Mouse (Mus musculus) heart, embryonic 14.5 days (tissue): ENCODE results near the gene Numbl. TPM values are rescaled to one million over a fixed set of nuclear protein-coding genes. Genes with fewer than 3 reads are reported as not detected.

ENCODE experiments used
- ATAC-seq: fragments of 200-750 bp; cut with Nextera tagmentation; 2 replicates; pipeline ENCODE4 v1.8.0; 2017; ENCODE audit warnings: low read depth, moderate TSS enrichment; ENCODE audit not compliant: insufficient number of reproducible peaks, insufficient read depth, low FRiP score
- H3K27ac ChIP-seq, 2 experiments: fragments of 200-500 bp in 1 of 2; fragments of 300-500 bp in 1 of 2; sonication (generic) in 1 of 2; replicated peaks in 1 of 2; 2 replicates each; pipeline ENCODE4 v1.5.1; 2012 to 2014; ENCODE audit warnings: low read depth in 2 of 2, low read length in 2 of 2, control low read depth in 1 of 2, mild to moderate bottlenecking in 1 of 2, mixed read lengths in 1 of 2; ENCODE audit not compliant: control insufficient read depth in 1 of 2, insufficient read depth in 1 of 2
- H3K27me3 ChIP-seq: fragments of 300-500 bp; sonication (generic); 2 replicates; pipeline ENCODE4 v1.6.1; 2014; ENCODE audit warnings: mild to moderate bottlenecking, low read length, control low read depth; ENCODE audit not compliant: control insufficient read depth, insufficient read depth
- H3K36me3 ChIP-seq: fragments of 300-500 bp; sonication (generic); 2 replicates; pipeline ENCODE4 v1.6.1; 2014; ENCODE audit warnings: mild to moderate bottlenecking, control low read depth, low read length, mixed read lengths; ENCODE audit not compliant: control insufficient read depth, insufficient read depth
- H3K4me1 ChIP-seq, 2 experiments: fragments of 200-500 bp in 1 of 2; fragments of 300-500 bp in 1 of 2; sonication (generic) in 1 of 2; 2 replicates each; pipeline ENCODE4 v1.6.1; 2012 to 2014; ENCODE audit warnings: low read length in 2 of 2, control low read depth in 1 of 2, mixed read lengths in 1 of 2; ENCODE audit not compliant: control insufficient read depth in 2 of 2, insufficient read depth in 2 of 2
- H3K4me2 ChIP-seq: fragments of 300-500 bp; sonication (generic); 2 replicates; pipeline ENCODE4 v1.6.1; 2014; ENCODE audit warnings: mild to moderate bottlenecking, low read length
- H3K4me3 ChIP-seq, 2 experiments: fragments of 200-500 bp in 1 of 2; fragments of 300-500 bp in 1 of 2; sonication (generic) in 1 of 2; 2 replicates each; pipeline ENCODE4 v1.5.1; 2012 to 2014; ENCODE audit warnings: low read length in 2 of 2, mild to moderate bottlenecking in 2 of 2, control low read depth in 1 of 2, low read depth in 1 of 2, moderate library complexity in 1 of 2; ENCODE audit not compliant: control insufficient read depth in 1 of 2, insufficient read depth in 1 of 2
- H3K9ac ChIP-seq: fragments of 300-500 bp; sonication (generic); 2 replicates; pipeline ENCODE4 v1.6.1; 2014; ENCODE audit warnings: mild to moderate bottlenecking, low read length
- H3K9me3 ChIP-seq: fragments of 300-500 bp; sonication (generic); 2 replicates; pipeline ENCODE4 v1.6.1; 2016; ENCODE audit warnings: low read length, control low read depth; ENCODE audit not compliant: control insufficient read depth
- WGBS: fragments of 180-500 bp; shearing (Covaris S2); extraction: QIAGEN DNeasy Blood & Tissue Kit; methylation state at CpG from one replicate; pipeline ENCODE4 v1.1.7; 2014; 5-methylcytosine and 5-hydroxymethylcytosine counted together
- polyA plus RNA-seq: library from polyadenylated mRNA; unstranded; fragments of >200 nt; fragmentation: Nextera tagmentation; extraction: Ambion mirVana; gene quantifications from 2 replicates; pipeline ENCODE4 v1.2.1, GENCODE M21; 2014

Gene Numbl
- polyA plus RNA-seq, 1 experiment from 2014 or later, result 5.4 TPM

DNA sequence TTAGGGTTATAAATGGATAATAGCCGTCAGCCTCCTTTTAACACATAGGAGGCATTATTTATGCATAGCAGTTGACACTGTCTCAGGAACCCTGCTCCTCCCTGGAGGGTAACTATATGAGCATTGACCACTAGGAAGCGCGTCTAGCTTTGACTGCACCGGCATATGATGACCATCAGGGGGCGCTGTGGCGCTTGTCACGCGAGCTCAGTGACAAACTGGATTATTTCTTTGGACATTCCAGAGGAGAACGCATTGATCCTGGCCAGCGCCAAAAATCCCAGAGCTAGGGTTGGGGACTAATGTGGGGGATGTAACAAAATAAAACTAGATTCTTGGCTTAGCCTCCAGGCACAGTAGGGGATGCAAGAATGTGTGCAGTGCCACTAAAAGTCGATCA is 43.9 kb downstream of the Numbl start:
- H3K4me2 ChIP-seq, result no peak overlapping the region
- no peak overlapping the region for H3K27ac ChIP-seq
- 0 out of 2 replicates have a peak, but pooled peaks have one; percentile 14 for ATAC-seq
- H3K9me3 ChIP-seq, result 0 out of 2 replicates have a peak, but pooled peaks cover 3% of the 10 kb centered on the region
- peaks cover 17% of the 10 kb centered on the region for H3K27me3 ChIP-seq
- no peaks in the 10 kb centered on the region for H3K4me1 ChIP-seq
- H3K4me3 ChIP-seq, result no peak overlapping the region
- no peak overlapping the region for H3K9ac ChIP-seq
- H3K36me3 ChIP-seq, result peaks cover 17% of the 10 kb centered on the region; the same call in 1 of the 2 replicates
- 11% methylated on average over 11 of the region's 11 CpGs for WGBS

GRCm38 (mm10) chr7:27305091-27305730 is 47.0 kb downstream of the Numbl start:
- no peak overlapping the region for H3K4me2 ChIP-seq
- WGBS, result 78% methylated on average over 17 of the region's 17 CpGs
- peaks cover 26% of the 10 kb centered on the region for H3K27me3 ChIP-seq
- H3K27ac ChIP-seq, result no peak overlapping the region
- no peaks in the 10 kb centered on the region for H3K9me3 ChIP-seq
- no peak overlapping the region for H3K4me3 ChIP-seq
- no peak for ATAC-seq
- peaks cover 22% of the 10 kb centered on the region; the same call in 1 of the 2 replicates for H3K36me3 ChIP-seq
- peaks cover 5 to 9% of the 10 kb centered on the region in 2 experiments; a peak in 3 of 4 replicates for H3K4me1 ChIP-seq
- H3K9ac ChIP-seq, result no peak overlapping the region

DNA sequence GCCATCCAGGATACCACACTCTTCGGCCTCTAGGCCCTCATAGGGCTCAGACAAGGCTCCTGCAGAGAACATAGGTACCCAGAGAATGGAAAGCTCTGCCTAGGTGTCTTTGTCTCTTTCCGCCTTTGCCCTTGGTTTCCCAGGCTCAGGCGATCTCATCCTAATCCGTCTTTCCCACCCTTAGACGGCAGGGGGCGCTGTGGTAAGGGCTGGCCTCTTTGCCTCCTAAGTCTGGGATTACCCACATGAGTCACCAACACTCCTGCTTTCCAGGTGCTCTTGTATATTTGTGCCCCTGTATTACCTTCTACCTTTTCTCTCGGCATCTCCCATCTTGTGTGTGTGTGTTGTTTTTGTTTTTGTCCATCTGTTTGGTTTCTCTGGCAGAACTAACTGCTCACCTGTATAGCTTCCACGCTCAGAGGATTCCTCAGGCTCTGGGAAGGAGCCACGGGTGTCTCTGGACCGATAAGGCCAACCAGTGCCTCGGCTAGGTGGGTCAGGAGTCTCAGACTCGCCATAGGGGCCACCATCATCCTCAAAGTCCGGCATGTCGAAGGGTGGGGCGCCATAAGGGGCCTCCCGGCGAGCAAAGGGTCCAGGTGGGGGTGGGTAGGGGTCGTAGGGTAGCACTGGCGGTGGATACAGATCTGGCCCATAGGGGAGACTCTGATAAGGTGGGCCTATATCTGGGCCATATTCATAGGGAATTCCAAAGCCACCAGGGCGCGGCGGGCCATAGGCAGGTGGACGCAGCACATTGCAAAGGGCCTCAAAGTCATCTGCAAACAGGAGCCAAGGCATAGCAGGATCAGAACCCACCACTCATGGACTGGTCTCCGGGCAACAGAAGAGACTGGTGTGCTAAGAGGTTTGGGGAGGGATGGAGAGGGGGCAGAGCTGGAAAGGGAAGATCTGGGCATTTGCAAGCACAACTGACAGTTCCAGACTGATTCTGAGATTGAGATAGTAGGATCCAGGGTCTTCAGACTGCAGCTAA is 48.2 kb downstream of the Numbl start:
- peaks cover 8 to 19% of the 10 kb centered on the region in 2 experiments for H3K4me1 ChIP-seq
- H3K9me3 ChIP-seq, result no peaks in the 10 kb centered on the region
- 72% methylated on average over 24 of the region's 24 CpGs for WGBS
- no peak overlapping the region for H3K4me3 ChIP-seq
- H3K4me2 ChIP-seq, result no peak overlapping the region
- H3K27me3 ChIP-seq, result peaks cover 26% of the 10 kb centered on the region
- no peak for ATAC-seq
- H3K36me3 ChIP-seq, result peaks cover 22% of the 10 kb centered on the region; the same call in 1 of the 2 replicates
- no peak overlapping the region for H3K9ac ChIP-seq
- no peak overlapping the region for H3K27ac ChIP-seq

GRCm38 (mm10) chr7:27307551-27307950 is 49.3 kb downstream of the Numbl start:
- ATAC-seq, result no peak
- H3K36me3 ChIP-seq, result peaks cover 22% of the 10 kb centered on the region; the same call in 1 of the 2 replicates
- WGBS, result 60% methylated on average over 9 of the region's 9 CpGs

DNA sequence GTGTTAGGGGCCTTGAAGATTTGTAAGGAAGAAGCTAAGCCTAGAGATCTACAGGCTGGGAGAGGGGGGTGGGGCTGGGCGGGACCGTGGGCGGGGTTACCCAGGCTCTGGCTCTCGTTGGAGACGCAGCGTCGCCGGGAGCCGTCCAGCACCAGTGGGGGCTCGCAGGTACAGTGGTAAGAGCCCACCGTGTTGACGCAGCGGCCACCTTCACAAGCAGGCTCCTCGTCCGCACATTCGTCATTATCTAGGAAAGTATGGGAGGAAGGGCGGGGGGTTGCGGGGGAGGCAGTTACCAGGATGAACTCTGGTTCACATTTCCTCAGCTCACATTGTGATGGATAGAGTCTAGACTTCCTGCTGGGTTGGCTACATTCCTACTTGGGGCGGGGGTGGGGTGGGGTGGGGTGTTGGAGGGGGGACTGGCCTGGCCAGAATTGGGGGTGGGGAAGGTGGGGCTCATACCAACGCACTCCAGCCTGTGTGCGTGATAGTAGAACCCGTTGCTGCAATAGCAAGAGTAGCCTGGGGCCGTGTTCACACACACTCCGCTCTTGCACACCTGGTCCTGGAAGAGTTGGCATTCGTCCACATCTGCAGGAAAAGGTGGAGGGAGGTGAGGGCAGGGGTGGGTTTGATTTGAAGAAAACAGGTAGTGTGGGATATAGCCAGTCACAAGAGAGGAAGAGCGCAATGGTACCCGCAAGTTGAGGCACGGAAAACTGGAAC is 50.8 kb downstream of the Numbl start:
- WGBS, result 10% methylated on average over 28 of the region's 28 CpGs
- Histone ChIP-seq H3K4me2 (peak overlapping the region; percentile 62), H3K9me3 (peaks cover 10% of the 10 kb centered on the region; the same call in 1 of the 2 replicates), H3K4me1 (peaks cover 8 to 19% of the 10 kb centered on the region in 2 experiments), H3K36me3 (peaks cover 33% of the 10 kb centered on the region), H3K4me3 (peak overlapping the region; percentile 25 to 29; a peak in 3 of 4 replicates), H3K9ac (no peak overlapping the region), H3K27ac (no peak overlapping the region), H3K27me3 (peaks cover 23% of the 10 kb centered on the region)
- ATAC-seq, result no peak

More at GRCm38 (mm10) chr7:27307551-27307950, 49.3 kb downstream of the Numbl start:
- Histone ChIP-seq H3K4me3 (no peak overlapping the region), H3K27me3 (peaks cover 23% of the 10 kb centered on the region), H3K9ac (no peak overlapping the region), H3K27ac (no peak overlapping the region), H3K9me3 (no peaks in the 10 kb centered on the region), H3K4me1 (peaks cover 8 to 19% of the 10 kb centered on the region in 2 experiments), H3K4me2 (no peak overlapping the region)

- peaks cover 8 to 19% of the 10 kb centered on the region in 2 experiments for H3K4me1 ChIP-seq
- no peak overlapping the region for H3K9ac ChIP-seq
- H3K4me2 ChIP-seq, result peak overlapping the region; percentile 66
- no peak for ATAC-seq
- peaks cover 16% of the 10 kb centered on the region; the same call in 1 of the 2 replicates for H3K9me3 ChIP-seq
- peaks cover 19% of the 10 kb centered on the region for H3K27me3 ChIP-seq
- H3K27ac ChIP-seq, result no peak overlapping the region
- peaks cover 35% of the 10 kb centered on the region for H3K36me3 ChIP-seq
- H3K4me3 ChIP-seq, result no peak overlapping the region
- WGBS, result 30% methylated on average over 3 of the region's 3 CpGs
These were observed 51.6 kb downstream of the Numbl start for GRCm38 (mm10) chr7:27309832-27310231.

GRCm38 (mm10) chr7:27310306-27310705 is 52.1 kb downstream of the Numbl start:
- peaks cover 16% of the 10 kb centered on the region; the same call in 1 of the 2 replicates for H3K9me3 ChIP-seq
- 6% methylated on average over 17 of the region's 17 CpGs for WGBS
- peaks cover 8 to 19% of the 10 kb centered on the region in 2 experiments for H3K4me1 ChIP-seq
- peak overlapping the region; percentile 23 to 25 for H3K4me3 ChIP-seq
- H3K27ac ChIP-seq, result no peak overlapping the region
- peaks cover 32% of the 10 kb centered on the region for H3K36me3 ChIP-seq
- H3K27me3 ChIP-seq, result peaks cover 19% of the 10 kb centered on the region
- ATAC-seq, result peak; percentile 51
- peak overlapping the region; percentile 31; the same call in 1 of the 2 replicates for H3K9ac ChIP-seq
- H3K4me2 ChIP-seq, result peak overlapping the region; percentile 66
